Mouse (Mus musculus) heart, postnatal 36 days (tissue): ENCODE measurements around the gene Lrch3. TPM values are rescaled to one million over a fixed set of nuclear protein-coding genes. Genes with fewer than 3 reads are reported as not detected.
A peak's percentile ranks its signal among the peaks of the same experiment; 100 is the strongest.
"Not testable (repeated sequence)": the region's sequence is repeated elsewhere in the genome, so short reads cannot be mapped to it uniquely, and the experiment has no call there.

Experiments
- DNase-seq, 2 experiments: peaks; one replicate each; pipeline ENCODE4 v3.0.0; 2021 to 2022
- intact Hi-C: fragments of 180-260 bp; cut with DNase I; formaldehyde crosslinking; loops from one replicate; pipeline ENCODE4 v1.15.1; 2025
- total RNA-seq, 2 experiments: library from RNA; stranded (reverse); gene quantifications; 2 replicates each; pipeline ENCODE4 v1.2.3; 2021

Lrch3 gene
- total RNA-seq, 2 experiments from 2014 or later, result 24.6 to 25.4 TPM

- intact Hi-C loops, result no loop called here
- no peak for DNase-seq
Observed at GRCm38 (mm10) chr16:33042682-33043081, 128.8 kb downstream of the Lrch3 start.

GRCm38 (mm10) chr16:33043268-33043667, 129.4 kb downstream of the Lrch3 start:
- no peak for DNase-seq
- intact Hi-C loops, result no loop called here

DNA sequence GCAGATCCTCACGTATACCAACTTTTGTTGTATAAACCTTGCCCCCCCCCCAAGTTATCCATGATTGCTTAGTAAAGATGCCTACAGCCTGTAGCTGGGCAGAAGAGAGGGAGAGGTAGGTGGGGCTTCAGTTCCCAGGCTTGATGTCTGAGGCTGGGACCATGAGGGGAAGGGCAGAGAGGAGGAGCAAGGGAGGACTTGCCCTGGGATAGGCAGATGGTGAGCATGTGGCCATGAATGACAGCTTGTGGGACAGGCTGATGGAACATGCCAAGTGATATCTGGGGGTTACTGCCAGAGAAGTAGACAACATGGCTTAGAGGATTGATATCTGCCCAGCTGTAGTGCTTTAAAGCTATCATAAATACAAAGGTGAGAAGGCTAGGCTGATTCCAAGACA, 134.1 kb downstream of the Lrch3 start:
- no peak for DNase-seq
- intact Hi-C loops, result no loop called here

GRCm38 (mm10) chr16:33048686-33049085, 134.8 kb downstream of the Lrch3 start:
- DNase-seq, result no peak
- intact Hi-C loops, result no loop called here

GRCm38 (mm10) chr16:33049809-33050208, 135.9 kb downstream of the Lrch3 start:
- intact Hi-C loops, result no loop called here
- no peak for DNase-seq

DNA sequence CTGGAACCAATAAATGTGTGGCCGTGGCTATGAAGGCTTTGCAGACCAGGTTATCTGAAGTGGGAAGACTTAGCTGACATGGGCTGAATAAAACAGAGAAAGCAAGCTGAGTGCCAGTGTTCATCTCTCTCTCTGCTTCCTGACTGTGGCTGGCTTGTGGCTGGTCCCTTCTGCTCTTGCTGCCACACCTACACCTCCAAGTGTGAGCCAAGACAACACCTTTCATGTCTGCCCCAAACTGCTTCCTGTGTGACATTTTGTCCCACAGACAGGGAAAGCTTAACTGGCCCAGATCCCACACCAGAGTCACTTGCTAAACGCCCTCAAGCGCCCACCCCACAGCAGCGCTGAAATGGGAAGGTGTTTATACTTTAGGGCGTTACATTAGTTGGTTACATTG, 139.2 kb downstream of the Lrch3 start:
- DNase-seq, result no peak
- intact Hi-C loops, result no loop called here

- DNase-seq, intact Hi-C loops: not testable (repeated sequence)
Observed at GRCm38 (mm10) chr16:33054927-33055326, 141.0 kb downstream of the Lrch3 start.

DNA sequence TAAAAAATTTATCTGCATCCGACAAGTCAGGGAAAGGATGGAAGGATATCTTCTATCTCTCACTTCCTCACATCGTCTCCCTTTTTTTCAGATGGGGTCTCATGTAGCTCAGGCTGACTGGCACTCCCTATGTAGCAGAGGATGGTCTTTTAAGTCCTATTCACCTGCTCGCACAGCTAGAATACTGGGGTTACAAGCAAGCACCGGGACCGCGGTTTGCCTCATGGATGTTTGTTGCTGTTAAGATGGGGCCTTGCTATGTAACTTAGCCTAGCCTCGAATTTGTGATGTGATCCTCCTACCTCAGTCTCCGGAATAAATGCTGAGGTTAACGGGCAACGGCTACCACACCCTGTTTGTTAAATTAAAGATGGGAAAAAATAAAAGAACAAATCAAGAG, 141.8 kb downstream of the Lrch3 start:
- no peak for DNase-seq
- intact Hi-C loops, result no loop called here

- intact Hi-C loops, result no loop called here
- peak; percentile 92 to 96 for DNase-seq
Observed at GRCm38 (mm10) chr16:33056095-33056785, 142.3 kb downstream of the Lrch3 start, which contains the start of the genes Iqcg and Rpl35a. Gene Iqcg (minus strand): TSS chr16:33056218. Gene Rpl35a (plus strand): TSS chr16:33056453.

DNA sequence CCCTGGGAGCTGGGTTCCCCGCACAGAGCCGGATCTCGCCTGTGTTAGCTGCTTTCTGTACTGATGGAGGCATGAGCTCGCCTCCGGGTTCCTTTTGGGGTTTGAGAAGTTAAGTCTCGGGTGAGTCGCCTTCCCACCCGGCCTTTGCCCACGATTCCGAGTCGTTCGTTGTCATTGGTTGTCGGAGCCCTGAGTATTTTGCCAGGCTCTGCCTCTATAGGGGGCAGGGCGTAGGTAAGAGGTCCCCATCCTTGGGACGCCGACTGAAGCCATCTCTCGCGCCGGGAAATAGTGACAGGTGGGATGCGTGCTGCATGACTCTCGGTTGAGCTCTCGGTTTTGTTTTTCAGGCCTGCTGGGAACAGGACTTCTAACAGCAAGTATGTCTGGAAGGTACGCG, 142.9 kb downstream of the Lrch3 start:
- intact Hi-C loops, result no loop called here
- DNase-seq, result no peak

DNA sequence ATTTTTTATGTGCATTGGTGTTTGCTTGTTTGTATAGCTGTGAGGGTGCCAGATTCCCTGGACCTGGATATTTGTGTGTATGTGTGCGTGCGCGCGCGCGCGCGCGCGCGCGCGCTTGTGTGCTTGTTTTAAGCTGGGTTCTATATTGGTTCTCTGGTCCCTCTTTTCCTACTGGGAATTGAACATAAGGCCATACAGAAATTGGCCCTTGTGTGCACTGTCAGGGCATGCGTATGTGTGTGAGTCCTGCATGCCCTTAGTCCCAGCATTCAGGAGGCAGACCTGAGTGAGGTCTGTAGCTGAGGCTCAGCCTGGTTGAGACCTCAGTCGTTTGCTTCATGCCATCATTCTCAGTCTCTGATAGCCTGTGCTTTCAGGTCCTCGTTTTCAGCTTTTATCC, 144.1 kb downstream of the Lrch3 start:
- intact Hi-C loops, result no loop called here
- no peak for DNase-seq

DNA sequence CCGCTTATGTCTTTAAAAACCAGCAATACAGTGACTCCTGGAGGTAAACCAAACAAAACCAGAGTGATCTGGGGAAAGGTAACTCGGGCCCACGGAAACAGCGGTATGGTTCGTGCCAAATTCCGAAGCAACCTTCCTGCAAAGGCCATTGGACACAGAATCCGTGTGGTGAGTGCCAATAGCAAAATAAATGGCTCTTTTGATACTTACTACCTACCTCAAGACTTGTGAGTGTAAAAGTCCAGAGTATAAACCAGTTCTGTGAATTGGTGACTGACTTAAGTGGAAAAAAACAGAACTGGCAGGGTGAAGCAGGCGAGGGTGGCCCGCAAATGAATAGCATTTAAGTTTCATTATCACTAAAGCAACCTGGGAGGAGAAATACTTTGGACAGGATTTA, 144.8 kb downstream of the Lrch3 start:
- DNase-seq, intact Hi-C loops: not testable (repeated sequence)

- no peak for DNase-seq
- intact Hi-C loops, result no loop called here
Observed at GRCm38 (mm10) chr16:33059471-33059870, 145.6 kb downstream of the Lrch3 start.

GRCm38 (mm10) chr16:33060926-33061325, 147.0 kb downstream of the Lrch3 start:
- DNase-seq, result no peak
- intact Hi-C loops, result loop anchor here (5.0 kb wide), 1 partner anchor 249 kb away; the partner anchor contains the start of gene Smbd1

DNA sequence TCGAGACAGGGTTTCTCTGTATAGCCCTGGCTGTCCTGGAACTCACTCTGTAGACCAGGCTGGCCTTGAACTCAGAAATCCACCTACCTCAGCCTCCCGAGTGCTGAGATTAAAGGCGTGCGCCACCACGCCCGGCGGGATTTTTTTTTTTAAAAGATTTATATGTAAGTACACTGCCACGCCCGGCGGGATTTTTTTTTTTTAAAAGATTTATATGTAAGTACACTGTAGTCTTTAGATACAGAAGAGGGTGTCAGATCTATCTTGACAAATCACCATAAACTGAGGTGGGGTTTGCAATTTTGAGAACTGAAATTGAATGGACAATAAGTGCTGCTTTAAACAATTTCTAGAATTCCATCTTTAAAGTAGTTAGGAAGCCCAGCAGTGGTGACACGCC, 147.5 kb downstream of the Lrch3 start:
- no peak for DNase-seq
- intact Hi-C loops, result loop anchor here (5.0 kb wide), 1 partner anchor 249 kb away; the partner anchor contains the start of gene Smbd1

DNA sequence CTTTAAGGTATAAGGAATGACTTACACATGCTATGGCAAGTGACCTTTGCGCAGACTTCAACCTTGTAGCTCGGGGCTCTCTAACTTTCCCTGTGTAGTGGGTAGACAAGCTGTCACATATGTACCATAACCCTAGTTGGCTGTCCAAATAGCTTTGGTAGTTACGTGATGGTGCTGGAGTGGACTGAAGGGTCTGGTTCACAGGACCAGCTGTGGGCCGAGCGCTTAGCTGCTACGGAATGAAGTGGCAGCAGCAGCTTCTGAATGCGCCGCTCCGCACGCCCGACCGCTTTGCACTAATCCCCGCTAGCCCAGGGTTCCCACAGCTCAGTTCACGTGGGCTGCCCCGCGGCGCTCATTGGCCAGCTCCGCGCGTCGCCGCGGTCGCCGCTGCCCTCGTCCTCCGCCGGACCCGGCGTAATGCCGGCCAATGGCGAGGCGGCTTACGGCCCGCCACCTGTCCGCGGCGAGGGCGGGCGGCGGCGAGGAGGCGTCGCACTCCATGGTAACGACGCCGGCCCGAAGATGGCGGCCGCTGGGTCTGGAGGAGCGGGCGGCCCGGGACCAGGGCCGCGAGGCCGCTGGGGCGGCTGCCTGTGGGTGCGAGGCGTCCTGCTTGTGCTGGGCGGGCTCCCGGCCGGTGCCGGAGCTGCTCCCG, 148.3 kb downstream of the Lrch3 start, which contains the start of gene Lmln:
Gene Lmln, plus strand, starts transcription at position 498 of the 658 bp plus-strand sequence.
- peak; percentile 86 to 88 for DNase-seq
- intact Hi-C loops, result loop anchor here (5.0 kb wide), 1 partner anchor 250 kb away; the partner anchor contains the start of gene Smbd1

DNA sequence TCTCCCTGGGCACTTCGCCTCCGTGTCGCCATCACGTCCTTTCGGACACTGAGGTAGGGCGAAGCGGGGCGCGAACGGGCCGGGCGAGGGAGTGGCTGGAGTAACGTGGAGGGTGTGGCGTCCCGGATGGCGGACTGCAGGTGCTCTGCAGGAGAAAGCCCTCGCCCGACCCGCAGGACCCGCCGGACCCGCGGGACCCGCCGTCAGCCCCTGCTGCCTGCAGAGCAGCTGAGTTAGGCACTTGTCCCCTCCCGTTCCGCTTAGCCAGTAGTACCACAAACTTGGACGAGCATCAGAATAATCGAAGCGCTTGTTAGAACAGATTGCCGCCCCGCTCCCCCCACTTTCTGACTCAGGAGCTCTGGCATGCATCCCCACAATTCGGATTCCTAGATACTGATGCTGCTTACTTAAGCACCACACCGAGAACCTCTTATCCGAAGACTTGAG, 148.8 kb downstream of the Lrch3 start:
- intact Hi-C loops, result loop anchor here (5.0 kb wide), 1 partner anchor 250 kb away; the partner anchor contains the start of gene Smbd1
- DNase-seq, result no peak

DNA sequence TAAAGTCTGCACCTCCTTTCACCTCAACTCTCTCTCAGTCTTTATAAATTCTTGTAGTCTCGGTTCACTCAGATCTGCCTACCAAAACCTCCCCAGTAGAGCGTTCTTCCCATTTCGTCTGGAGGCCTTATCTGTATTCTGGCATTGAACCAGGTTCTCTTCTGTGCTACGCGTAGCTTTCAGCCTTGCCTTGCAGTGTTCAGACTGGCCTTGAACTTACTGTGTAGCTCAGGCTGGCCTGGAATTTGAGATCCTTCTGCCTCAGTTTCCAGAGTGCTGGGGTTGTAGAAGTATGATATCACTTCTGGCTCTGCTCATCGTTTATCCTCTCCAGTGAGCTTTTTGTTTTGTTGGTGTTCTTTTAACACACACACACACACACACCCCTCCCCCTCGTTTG, 149.4 kb downstream of the Lrch3 start:
- intact Hi-C loops, result loop anchor here (5.0 kb wide), 1 partner anchor 251 kb away; the partner anchor contains the start of gene Smbd1
- no peak for DNase-seq

DNA sequence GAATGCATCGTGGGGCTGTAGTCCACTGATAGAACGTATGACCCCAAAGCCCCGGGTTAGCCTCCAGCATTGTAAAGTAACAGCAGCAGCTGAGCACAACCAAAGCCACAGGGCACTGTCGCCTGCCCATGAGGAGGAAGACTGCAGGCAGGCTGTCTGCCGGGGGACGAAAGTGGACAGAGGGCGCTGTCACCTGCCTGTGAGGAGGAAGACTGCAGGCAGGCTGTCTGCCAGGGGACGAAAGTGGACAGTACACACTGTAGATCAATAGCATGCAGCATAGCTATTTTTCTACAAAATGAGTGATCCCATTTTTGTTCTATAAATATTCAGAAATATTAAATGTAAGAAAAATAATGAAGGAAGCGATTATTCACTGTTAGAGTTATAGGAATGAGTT, 150.7 kb downstream of the Lrch3 start:
- intact Hi-C loops, result loop anchor here (5.0 kb wide), 1 partner anchor 252 kb away; the partner anchor contains the start of gene Smbd1
- DNase-seq, result no peak
